Mouse (Mus musculus) olfactory bulb, adult 2 months (tissue): ENCODE results near the gene Reep1. TPM values are rescaled to one million over a fixed set of nuclear protein-coding genes. Genes with fewer than 3 reads are reported as not detected.

Source experiments
- H3K27ac ChIP-seq: fragments of 200-500 bp; 2 replicates; pipeline ENCODE4 v1.5.1; 2012; ENCODE audit warnings: low read depth, low read length; ENCODE audit not compliant: insufficient read depth
- H3K4me1 ChIP-seq: fragments of 200-500 bp; 2 replicates; pipeline ENCODE4 v1.6.1; 2012; ENCODE audit warnings: low read length; ENCODE audit not compliant: control insufficient read depth, insufficient read depth
- H3K4me3 ChIP-seq: fragments of 200-500 bp; 2 replicates; pipeline ENCODE4 v1.5.1; 2012; ENCODE audit warnings: mild to moderate bottlenecking, low read depth, low read length, moderate library complexity; ENCODE audit not compliant: insufficient read depth
- CTCF ChIP-seq: fragments of 200-500 bp; IDR thresholded peaks from 2 replicates; pipeline ENCODE4 v1.5.1; 2012; ENCODE audit warnings: low read depth, mild to moderate bottlenecking, low read length, moderate library complexity; ENCODE audit not compliant: insufficient read depth
- POLR2A ChIP-seq: fragments of 200-500 bp; IDR thresholded peaks from 2 replicates; pipeline ENCODE4 v1.6.1; 2012; ENCODE audit warnings: mild to moderate bottlenecking, low read depth, low read length, moderate library complexity; ENCODE audit not compliant: insufficient read depth
- WGBS: fragments of 180-500 bp; shearing (Covaris S2); methylation state at CpG from one replicate; pipeline ENCODE4 v1.1.7; 2018; 5-methylcytosine and 5-hydroxymethylcytosine counted together
- polyA plus RNA-seq: library from polyadenylated mRNA; stranded (reverse); fragments of >200 nt; gene quantifications from 2 replicates; pipeline ENCODE4 v1.2.4, GENCODE M21; 2012; ENCODE audit warnings: low replicate concordance; ENCODE audit not compliant: missing spikeins, insufficient read depth, insufficient read length

Gene Reep1
- polyA plus RNA-seq = not detected in 2 replicates

DNA sequence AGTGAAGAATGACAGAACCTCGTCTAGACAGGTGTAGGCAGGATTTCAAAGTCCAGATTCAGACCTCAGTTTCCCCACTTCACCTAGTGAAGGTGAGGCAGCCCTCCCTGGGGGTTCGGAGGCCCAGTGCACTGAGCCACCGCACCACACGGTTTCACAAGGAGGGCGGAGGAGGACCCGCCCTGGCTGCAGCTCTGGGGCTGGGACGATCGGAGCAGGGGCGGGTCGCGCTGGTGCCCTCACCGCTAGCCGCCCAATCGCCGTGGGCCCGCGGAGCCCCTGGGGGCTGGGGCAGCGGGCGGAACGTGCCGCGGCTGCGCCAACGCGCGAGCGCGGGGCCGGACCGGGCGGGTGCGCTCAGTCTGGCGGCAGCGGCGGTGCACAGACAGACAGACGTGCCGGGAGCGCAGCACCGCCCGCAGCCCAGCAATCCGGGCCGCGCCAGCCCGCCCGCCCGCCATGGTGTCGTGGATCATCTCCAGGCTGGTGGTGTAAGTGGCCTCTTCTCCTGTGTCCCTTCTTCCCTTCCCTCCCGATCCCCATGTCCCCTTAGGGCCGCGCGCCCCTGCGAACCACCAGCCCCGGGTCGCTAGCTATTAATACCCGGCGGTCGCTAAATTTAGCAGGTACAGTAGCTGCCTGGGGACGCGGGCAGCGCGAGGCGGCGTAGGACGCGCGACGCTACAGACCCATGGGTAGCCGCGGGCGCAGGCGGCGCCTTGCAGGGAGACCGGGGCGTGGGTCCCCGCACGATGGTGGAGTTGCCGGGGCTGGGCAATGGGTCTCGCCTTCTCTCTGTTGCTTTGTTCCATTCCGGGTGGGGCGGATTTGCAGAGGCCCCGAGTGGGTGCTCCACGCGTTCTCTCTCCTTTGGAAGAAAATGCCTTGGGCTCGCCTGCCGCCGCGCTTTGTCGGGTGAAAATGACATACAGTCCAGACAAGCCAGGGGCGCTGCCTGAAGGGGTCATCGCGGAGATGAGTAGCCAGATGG, at the start of gene Reep1:
TSS of gene Reep1 (plus strand) at position 51 of the 991 bp plus-strand sequence.
- Histone ChIP-seq H3K27ac (peak within 1 kb of the TSS; percentile 77), H3K4me3 (peak within 1 kb of the TSS; percentile 89), H3K4me1 (peaks cover 13% of the 10 kb centered on the region)
- under 1% methylated on average over 91 of the region's 91 CpGs for WGBS
- TF ChIP-seq CTCF (no peak), POLR2A (peak; percentile 60; the same call in 1 of the 2 replicates)

DNA sequence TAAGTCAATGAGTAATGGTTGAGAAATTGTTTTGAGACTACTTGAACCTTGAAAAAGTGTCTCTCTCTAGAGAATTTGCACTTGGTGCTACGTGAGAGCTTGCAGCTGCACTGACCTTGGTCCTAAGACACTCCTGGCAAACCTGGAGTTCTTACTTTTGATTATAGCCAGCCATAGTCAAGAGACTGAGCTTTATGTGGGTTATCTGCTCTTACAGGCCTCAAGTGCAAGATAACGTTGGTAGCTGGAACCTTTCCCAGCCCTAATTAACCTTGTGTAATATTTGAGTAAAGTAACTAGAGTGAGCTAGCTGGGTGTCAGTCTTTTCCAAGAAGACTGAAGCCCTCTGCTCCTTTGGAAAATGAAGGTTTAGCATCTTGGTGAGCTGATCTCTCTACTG, 49.1 kb upstream of the Reep1 start:
- no peak for TF ChIP-seq POLR2A
- 59% methylated on average over 2 of the region's 2 CpGs for WGBS

DNA sequence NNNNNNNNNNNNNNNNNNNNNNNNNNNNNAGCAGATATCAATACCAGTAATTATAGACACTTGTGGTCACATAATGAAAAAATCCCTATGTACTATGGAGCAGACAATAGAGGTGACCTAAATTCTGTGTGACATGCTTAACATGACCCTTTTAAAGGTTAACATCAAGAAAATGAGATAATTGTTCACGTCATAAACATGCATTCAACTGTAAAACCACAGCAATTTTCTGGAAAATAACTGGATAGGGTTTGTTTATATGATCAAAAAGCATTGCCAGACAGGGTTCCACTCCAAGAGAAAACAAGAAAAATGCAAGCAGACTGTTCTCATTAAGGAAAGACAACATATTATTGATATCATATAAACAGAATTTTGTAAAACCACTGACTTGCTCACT, 42.9 kb upstream of the Reep1 start:
- WGBS = 72% methylated on average over 1 of the region's 1 CpGs
- Histone ChIP-seq H3K27ac (no peak overlapping the region), H3K4me1 (no peaks in the 10 kb centered on the region), H3K4me3 (no peak overlapping the region)
- TF ChIP-seq POLR2A (no peak), CTCF (no peak)

More for the DNA sequence above, 49.1 kb upstream of the Reep1 start:
- no peak overlapping the region for H3K27ac ChIP-seq
- H3K4me3 ChIP-seq = no peak overlapping the region
- no peaks in the 10 kb centered on the region for H3K4me1 ChIP-seq

GRCm38 (mm10) chr6:71673166-71673565, 34.2 kb upstream of the Reep1 start:
- H3K27ac ChIP-seq = no peak overlapping the region
- no peaks in the 10 kb centered on the region for H3K4me1 ChIP-seq
- H3K4me3 ChIP-seq = no peak overlapping the region
- 67% methylated on average over 2 of the region's 2 CpGs for WGBS
- no peak for TF ChIP-seq POLR2A
- no peak for TF ChIP-seq CTCF

DNA sequence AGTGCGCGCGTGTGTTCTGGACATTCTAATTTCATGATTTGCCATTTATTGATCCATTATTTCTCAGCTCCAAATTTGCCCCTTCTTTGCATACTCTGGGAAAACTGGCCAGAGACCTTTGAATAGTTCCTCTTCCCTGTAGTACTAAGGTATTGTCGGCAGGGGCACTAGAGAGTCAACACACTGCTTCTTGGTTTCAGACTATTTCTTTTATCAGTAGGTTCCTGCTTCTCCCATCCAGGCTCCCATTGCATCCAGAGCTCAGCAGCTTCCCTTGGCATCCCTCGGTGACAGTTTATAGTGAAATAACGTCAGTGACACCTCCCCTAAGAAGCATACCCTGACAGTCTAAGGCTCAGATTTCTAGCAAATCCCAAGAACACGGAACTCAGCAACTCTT, 28.5 kb upstream of the Reep1 start:
- no peak overlapping the region for H3K27ac ChIP-seq
- 66% methylated on average over 7 of the region's 7 CpGs for WGBS
- no peak overlapping the region for H3K4me3 ChIP-seq
- TF ChIP-seq POLR2A = no peak
- TF ChIP-seq CTCF = no peak
- no peaks in the 10 kb centered on the region for H3K4me1 ChIP-seq

DNA sequence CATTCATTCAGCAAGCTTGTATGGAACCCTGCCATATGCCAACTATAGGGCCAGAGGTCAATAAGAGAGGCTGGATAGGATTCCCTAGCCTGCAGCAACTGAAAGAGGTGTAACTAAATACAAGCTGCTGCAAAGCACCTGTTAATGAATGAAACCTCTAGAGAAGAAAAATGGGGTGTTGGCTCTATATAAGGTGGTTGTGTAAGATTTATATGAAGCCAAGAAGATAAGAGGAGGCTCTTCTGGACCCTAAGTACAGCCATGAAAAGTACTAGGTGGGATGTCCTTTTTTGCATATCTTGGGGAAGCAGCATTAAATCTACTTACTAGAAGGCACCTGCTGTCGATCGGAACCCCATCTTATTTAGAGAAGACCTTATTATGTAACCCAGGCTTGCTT, 12.2 kb upstream of the Reep1 start:
- 94% methylated on average over 2 of the region's 2 CpGs for WGBS
- TF ChIP-seq POLR2A (no peak), CTCF (no peak)
- no peaks in the 10 kb centered on the region for H3K4me1 ChIP-seq
- no peak overlapping the region for H3K27ac ChIP-seq
- no peak overlapping the region for H3K4me3 ChIP-seq

- Histone ChIP-seq H3K27ac (no peak overlapping the region), H3K4me3 (no peak overlapping the region), H3K4me1 (no peaks in the 10 kb centered on the region)
- no peak for TF ChIP-seq POLR2A
- 53% methylated on average over 3 of the region's 3 CpGs for WGBS
Observed at GRCm38 (mm10) chr6:71695599-71695998, 11.8 kb upstream of the Reep1 start.

DNA sequence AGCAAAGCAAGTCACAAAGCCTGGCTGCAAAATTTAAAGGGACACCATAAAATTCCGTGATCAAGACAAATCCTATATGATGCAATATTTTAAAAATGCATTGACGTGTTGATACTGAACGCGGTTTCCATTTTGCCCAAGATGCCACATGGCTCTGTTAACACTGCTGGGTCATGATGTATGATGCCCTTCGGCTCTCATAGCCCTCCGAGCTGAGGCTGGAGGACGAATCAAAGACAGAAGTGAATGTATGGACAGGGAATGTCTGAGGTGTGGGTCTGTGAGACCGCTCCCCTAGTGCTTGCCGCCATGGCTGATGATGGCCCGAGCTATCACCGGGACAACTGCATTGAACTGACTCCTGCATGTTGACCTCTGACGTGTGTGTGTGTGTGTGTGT, 490 bp upstream of the Reep1 start:
- Histone ChIP-seq H3K4me3 (no peak overlapping the region), H3K4me1 (peaks cover 13% of the 10 kb centered on the region), H3K27ac (no peak overlapping the region)
- TF ChIP-seq POLR2A (no peak), CTCF (no peak)
- 90% methylated on average over 12 of the region's 12 CpGs for WGBS

DNA sequence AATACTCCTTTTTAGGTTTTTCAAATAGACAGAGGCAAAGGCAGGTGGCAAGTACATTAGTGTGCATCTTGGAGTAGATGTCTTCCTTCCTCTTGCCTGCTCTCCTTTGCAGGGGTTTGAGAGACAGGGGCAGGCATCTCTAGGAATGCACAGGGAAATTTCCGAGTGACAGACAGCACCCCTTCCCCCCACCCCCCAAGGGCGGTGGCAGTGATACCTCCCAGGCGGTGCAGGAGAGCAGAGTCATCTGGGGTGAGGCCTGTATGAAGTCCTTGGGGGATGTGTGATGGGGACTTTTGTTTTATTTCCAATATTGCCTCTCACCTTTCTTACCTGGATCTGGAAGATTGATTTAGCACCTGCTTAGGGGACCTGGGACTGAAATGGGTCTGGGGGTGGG, 1.2 kb downstream of the Reep1 start:
- Histone ChIP-seq H3K4me3 (peak overlapping the region; percentile 89), H3K4me1 (peaks cover 13% of the 10 kb centered on the region), H3K27ac (peak overlapping the region; percentile 77)
- WGBS = 10% methylated on average over 3 of the region's 3 CpGs
- TF ChIP-seq POLR2A (no peak), CTCF (no peak)
